Mouse (Mus musculus): Measurements from ENCODE around the gene Gm37240.

GRCm38 (mm10) chr3:84972881-84973280 is 914.4 kb downstream of the Gm37240 start:
- TF ChIP-seq CTCF (IDR thresholded peaks at IDR 0.05; ENCODE audit: control insufficient read depth, insufficient read depth, low read length) = no peak
- TF ChIP-seq POLR2A (IDR thresholded peaks at IDR 0.05; ENCODE audit: borderline replicate concordance, control insufficient read depth, low read depth, low read length) = no peak
